Mouse (Mus musculus): Measurements from ENCODE around the gene Kcnj8.

Gene Kcnj8

GRCm38 (mm10) chr6:142571055-142571618 lies at the start of gene Kcnj8:
Gene Kcnj8 (minus strand): TSS chr6:142571614.
- DNase-seq (ENCODE audit: low read depth, low spot score), result no peak

GRCm38 (mm10) chr6:142616659-142617058 lies 45.2 kb upstream of the Kcnj8 start:
- no peak for DNase-seq (ENCODE audit: low read depth, low spot score)

- DNase-seq (ENCODE audit: low read depth, low spot score), result no peak
These were observed 42.9 kb upstream of the Kcnj8 start for GRCm38 (mm10) chr6:142614324-142614723.

- no peak for DNase-seq (ENCODE audit: low read depth, low spot score)
These were observed 41.0 kb upstream of the Kcnj8 start for GRCm38 (mm10) chr6:142612366-142612765.

GRCm38 (mm10) chr6:142609401-142610373 lies 38.3 kb upstream of the Kcnj8 start:
- no peak for DNase-seq (ENCODE audit: low read depth, low spot score)

- DNase-seq (ENCODE audit: low read depth, low spot score), result no peak
These were observed 35.7 kb upstream of the Kcnj8 start for GRCm38 (mm10) chr6:142607080-142607479.

GRCm38 (mm10) chr6:142602772-142603171 lies 31.4 kb upstream of the Kcnj8 start:
- DNase-seq (ENCODE audit: low read depth, low spot score), result no peak

GRCm38 (mm10) chr6:142578831-142579230 lies 7.4 kb upstream of the Kcnj8 start:
- no peak for DNase-seq (ENCODE audit: low read depth, low spot score)

GRCm38 (mm10) chr6:142577801-142578200 lies 6.4 kb upstream of the Kcnj8 start:
- DNase-seq (ENCODE audit: low read depth, low spot score), result no peak

GRCm38 (mm10) chr6:142572876-142573275 lies 1.5 kb upstream of the Kcnj8 start:
- DNase-seq (ENCODE audit: low read depth, low spot score), result no peak

GRCm38 (mm10) chr6:142571629-142572360 lies 381 bp upstream of the Kcnj8 start:
- DNase-seq (ENCODE audit: low read depth, low spot score), result no peak

GRCm38 (mm10) chr6:142570046-142570770 lies 1.2 kb downstream of the Kcnj8 start:
- no peak for DNase-seq (ENCODE audit: low read depth, low spot score)

- DNase-seq (ENCODE audit: low read depth, low spot score), result no peak
These were observed 2.6 kb downstream of the Kcnj8 start for GRCm38 (mm10) chr6:142568713-142569357.

GRCm38 (mm10) chr6:142567452-142567851 lies 4.0 kb downstream of the Kcnj8 start:
- no peak for DNase-seq (ENCODE audit: low read depth, low spot score)

GRCm38 (mm10) chr6:142564746-142565145 lies 6.7 kb downstream of the Kcnj8 start:
- no peak for DNase-seq (ENCODE audit: low read depth, low spot score)

GRCm38 (mm10) chr6:142561151-142561550 lies 10.3 kb downstream of the Kcnj8 start:
- no peak for DNase-seq (ENCODE audit: low read depth, low spot score)

- no peak for DNase-seq (ENCODE audit: low read depth, low spot score)
These were observed 12.4 kb downstream of the Kcnj8 start for GRCm38 (mm10) chr6:142558772-142559679.

GRCm38 (mm10) chr6:142558076-142558475 lies 13.3 kb downstream of the Kcnj8 start:
- no peak for DNase-seq (ENCODE audit: low read depth, low spot score)

- DNase-seq (ENCODE audit: low read depth, low spot score), result no peak
These were observed 15.4 kb downstream of the Kcnj8 start for GRCm38 (mm10) chr6:142555988-142556387.

GRCm38 (mm10) chr6:142551482-142551881 lies 19.9 kb downstream of the Kcnj8 start:
- no peak for DNase-seq (ENCODE audit: low read depth, low spot score)

Data from retina, postnatal 7 days (tissue).